26 mouse cellular contexts compared by ENCODE assay signal in the genomic region with DNA sequence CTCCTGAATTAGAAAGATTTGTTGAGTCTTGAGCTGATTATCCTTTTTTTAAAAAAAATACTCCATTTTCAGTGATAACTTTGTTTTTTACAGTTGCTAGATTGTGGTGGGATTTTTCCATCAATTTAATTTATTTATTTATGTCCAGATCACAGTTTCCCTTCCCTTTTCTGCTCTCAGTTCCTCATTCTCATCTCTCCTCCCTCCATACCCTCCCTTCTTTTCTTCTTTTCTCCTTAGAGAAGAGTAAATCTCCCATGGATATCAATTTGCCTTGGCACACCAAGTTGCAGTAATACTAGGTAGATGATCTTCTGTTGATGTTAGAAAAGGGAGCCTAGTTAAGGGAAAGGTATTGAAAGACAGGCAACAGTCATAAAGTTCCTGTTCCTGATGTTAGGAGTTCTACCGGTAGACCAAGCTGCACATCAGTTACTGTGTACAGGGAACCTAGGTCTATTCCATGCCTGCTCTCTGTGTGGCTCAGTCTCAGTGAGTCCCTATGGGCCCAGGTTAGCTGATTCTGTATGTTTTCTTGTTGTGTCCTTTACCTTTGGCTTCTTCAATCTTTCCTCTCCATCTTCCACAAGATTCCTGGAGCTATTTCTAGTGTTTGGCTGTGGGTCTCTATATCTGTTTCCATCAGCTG.
A peak's percentile ranks its signal among the peaks of the same experiment; 100 is the strongest.
DNase-seq lines count a peak whose midpoint lies in the region; ATAC-seq lines count a peak whose summit lies in the region.
"Had no signal": no experiment of that assay in that cellular context is flagged by ENCODE, and none has a peak within 500 bp of the region (broad histone marks: within the 10 kb centered on the region; RNA-seq: fewer than 3 reads in every experiment).

No protein-coding gene starts in this region.

- ATAC-seq in common myeloid progenitor, adult 5-6 weeks (replicated peaks; ENCODE audit: low read depth, poor library complexity, severe bottlenecking), result peak; percentile 94
- ATAC-seq in hematopoietic stem cell, adult 5-6 weeks (replicated peaks in 1 of 2; ENCODE audit: insufficient read depth in 1 of 2, low FRiP score in 2 of 2, low TSS enrichment in 1 of 2, low read depth in 1 of 2, poor library complexity in 2 of 2, severe bottlenecking in 2 of 2), result peak; percentile 51 to 75; a peak in 3 of 4 replicates
- ATAC-seq in megakaryocyte progenitor cell, adult 5-6 weeks (replicated peaks; ENCODE audit: poor library complexity), result peak; percentile 96
- no peak for ATAC-seq in forebrain, embryonic 13.5 days
- ATAC-seq in midbrain, embryonic 11.5 days (ENCODE audit: low FRiP score), result no peak
- ATAC-seq: activated CD4-positive, CD25-positive, alpha-beta regulatory T cell, adult 4 months; CD4-positive, CD25-positive, alpha-beta regulatory T cell, adult 4 months; forebrain, embryonic 14.5 days; forebrain, embryonic 16.5 days; Patski had no signal

- no peak overlapping the region for H3K9ac ChIP-seq in forebrain, embryonic 13.5 days
- H3K9ac ChIP-seq in midbrain, embryonic 11.5 days (ENCODE audit: low read length), result no peak overlapping the region
- H3K9ac ChIP-seq: embryonic facial prominence, embryonic 12.5 days had no signal

- no peak overlapping the region for H3K27ac ChIP-seq in forebrain, embryonic 13.5 days
- H3K27ac ChIP-seq in midbrain, embryonic 11.5 days (ENCODE audit: low read depth, low read length), result no peak overlapping the region
- H3K27ac ChIP-seq: embryonic facial prominence, embryonic 10.5 days; embryonic facial prominence, embryonic 12.5 days had no signal

- H3K36me3 ChIP-seq in forebrain, embryonic 13.5 days (ENCODE audit: poor library complexity, severe bottlenecking), result no peaks in the 10 kb centered on the region
- no peaks in the 10 kb centered on the region for H3K36me3 ChIP-seq in midbrain, embryonic 11.5 days (ENCODE audit: control insufficient read depth, insufficient read depth, low read length)
- H3K36me3 ChIP-seq: embryonic facial prominence, embryonic 10.5 days; embryonic facial prominence, embryonic 12.5 days; G1E had no signal

- no peaks in the 10 kb centered on the region for H3K4me1 ChIP-seq in forebrain, embryonic 13.5 days
- no peaks in the 10 kb centered on the region for H3K4me1 ChIP-seq in midbrain, embryonic 11.5 days (ENCODE audit: control insufficient read depth, insufficient read depth, low read length)
- H3K4me1 ChIP-seq: embryonic facial prominence, embryonic 10.5 days; embryonic facial prominence, embryonic 12.5 days had no signal

- WGBS in forebrain, embryonic 13.5 days, result 95% methylated on average over 1 of the region's 1 CpGs
- 100% methylated on average over 1 of the region's 1 CpGs for WGBS in midbrain, embryonic 11.5 days

- no peaks in the 10 kb centered on the region for H3K27me3 ChIP-seq in forebrain, embryonic 13.5 days
- H3K27me3 ChIP-seq in midbrain, embryonic 11.5 days (ENCODE audit: control insufficient read depth, insufficient read depth, low read length), result no peaks in the 10 kb centered on the region
- H3K27me3 ChIP-seq: CH12.LX; embryonic facial prominence, embryonic 12.5 days; Patski had no signal

- H3K4me3 ChIP-seq in forebrain, embryonic 13.5 days, result no peak overlapping the region
- no peak overlapping the region for H3K4me3 ChIP-seq in midbrain, embryonic 11.5 days (ENCODE audit: low read depth, low read length)
- H3K4me3 ChIP-seq: embryonic facial prominence, embryonic 10.5 days; embryonic facial prominence, embryonic 12.5 days had no signal

- no peak overlapping the region for H3K4me2 ChIP-seq in forebrain, embryonic 13.5 days
- no peak overlapping the region for H3K4me2 ChIP-seq in midbrain, embryonic 11.5 days
- H3K4me2 ChIP-seq: embryonic facial prominence, embryonic 12.5 days had no signal

- no peaks in the 10 kb centered on the region for H3K9me3 ChIP-seq in forebrain, embryonic 13.5 days (replicated peaks)
- no peaks in the 10 kb centered on the region for H3K9me3 ChIP-seq in midbrain, embryonic 11.5 days (ENCODE audit: control insufficient read depth, low read length)
- H3K9me3 ChIP-seq: embryonic facial prominence, embryonic 10.5 days; embryonic facial prominence, embryonic 12.5 days; G1E had no signal

- DNase-seq in gastrocnemius, postnatal 25 days, result no peak
- DNase-seq in heart, adult 8-10 months (ENCODE audit: low spot score), result no peak
- DNase-seq in midbrain, embryonic 11.5 days (ENCODE audit: low spot score, missing footprints), result no peak
- DNase-seq: adrenal gland, adult 8-10 months; adrenal gland, postnatal 14 days; adrenal gland, postnatal 36 days; B cell, adult 2 months; cerebellum, adult 11 months; cerebellum, adult 18-20 months; cerebellum, adult 8-10 months; cerebellum, adult 9-11 months; cerebellum, postnatal 14 days; cerebellum, postnatal 36 days had no signal

Comparison
In these comparisons a context has a peak if more than half of its experiments do, and no peak if none do; other contexts are left out.
1. ATAC-seq: peak in common myeloid progenitor, adult 5-6 weeks (single experiment), hematopoietic stem cell, adult 5-6 weeks (2 of 2) and megakaryocyte progenitor cell, adult 5-6 weeks (single experiment); none in forebrain, embryonic 13.5 days (single experiment) and midbrain, embryonic 11.5 days (single experiment).